27 mouse cellular contexts compared by ENCODE assay signal in genomic region chr11:93391159-93391558, GRCm38 (mm10).
"Had no signal": no experiment of that assay in that cellular context is flagged by ENCODE, and none has a peak within 500 bp of the region (broad histone marks: within the 10 kb centered on the region; RNA-seq: fewer than 3 reads in every experiment).

No protein-coding gene starts in this region.

- H3K27ac ChIP-seq: gastrocnemius, adult 2 months; heart, embryonic 10.5 days; hindbrain, embryonic 10.5 days; hindbrain, embryonic 12.5 days; hindbrain, embryonic 14.5 days; intestine, embryonic 15.5 days; left cerebral cortex, adult 2 months; limb, embryonic 13.5 days; limb, embryonic 15.5 days; liver, embryonic 12.5 days; liver, embryonic 14.5 days had no signal

- H3K27me3 ChIP-seq: heart, embryonic 12.5 days; hindbrain, embryonic 12.5 days; intestine, embryonic 15.5 days; limb, embryonic 13.5 days; limb, embryonic 15.5 days; liver, embryonic 12.5 days had no signal

- H3K4me3 ChIP-seq: gastrocnemius, adult 2 months; heart, embryonic 10.5 days; heart, embryonic 12.5 days; hindbrain, embryonic 10.5 days; hindbrain, embryonic 12.5 days; intestine, embryonic 15.5 days; left cerebral cortex, adult 2 months; limb, embryonic 13.5 days; limb, embryonic 15.5 days; liver, embryonic 12.5 days had no signal

- DNase-seq: gastrocnemius, adult 2 months; gastrocnemius, postnatal 10 days; gastrocnemius, postnatal 25 days; heart, adult 18-20 months; heart, postnatal 10 days; heart, postnatal 4 days; kidney, adult 18-20 months; kidney, adult 8-10 months; kidney, postnatal 10 days; kidney, postnatal 25 days; kidney, postnatal 4 days; left cerebral cortex, postnatal 4 days; lung, adult 18-20 months had no signal

- ATAC-seq: hindbrain, embryonic 16.5 days; inflammation-experienced regulatory T-cells, adult 6 months; intestine, embryonic 15.5 days; intestine, postnatal 0 days; liver, embryonic 12.5 days had no signal

- H3K4me1 ChIP-seq: heart, embryonic 10.5 days; heart, embryonic 12.5 days; hindbrain, embryonic 10.5 days; hindbrain, embryonic 12.5 days; intestine, embryonic 15.5 days; limb, embryonic 13.5 days; limb, embryonic 15.5 days; liver, embryonic 12.5 days had no signal
